Mouse (Mus musculus) embryo, embryonic 10 days (tissue): ENCODE data around the gene Ier5l.

Experiments used
- DNase-seq: peaks from one replicate; pipeline ENCODE4 v3.0.0-alpha.2; 2015; ENCODE audit warnings: low spot score

Gene Ier5l

GRCm38 (mm10) chr2:30474039-30474438 is at the start of gene Ier5l:
TSS of gene Ier5l (minus strand) at chr2:30474219.
- peak; percentile 96 for DNase-seq

- no peak for DNase-seq
These were observed 49.7 kb upstream of the Ier5l start for GRCm38 (mm10) chr2:30523727-30524126.

- no peak for DNase-seq
These were observed 36.8 kb upstream of the Ier5l start for GRCm38 (mm10) chr2:30510711-30511380.

GRCm38 (mm10) chr2:30507138-30507727 is 33.2 kb upstream of the Ier5l start:
- no peak for DNase-seq

- DNase-seq, result peak; percentile 21
These were observed 29.9 kb upstream of the Ier5l start for GRCm38 (mm10) chr2:30503677-30504621.

- no peak for DNase-seq
These were observed 27.7 kb upstream of the Ier5l start for GRCm38 (mm10) chr2:30501701-30502100.

GRCm38 (mm10) chr2:30495909-30496861 is 22.2 kb upstream of the Ier5l start:
- peak; percentile 87 for DNase-seq

GRCm38 (mm10) chr2:30495000-30495908 is 21.2 kb upstream of the Ier5l start:
- DNase-seq, result no peak

- DNase-seq, result no peak
These were observed 16.4 kb upstream of the Ier5l start for GRCm38 (mm10) chr2:30490384-30490783.

- DNase-seq, result no peak
These were observed 13.6 kb upstream of the Ier5l start for GRCm38 (mm10) chr2:30487597-30487996.

- DNase-seq, result no peak
These were observed 4.5 kb upstream of the Ier5l start for GRCm38 (mm10) chr2:30478526-30478925.

- DNase-seq, result no peak
These were observed 2.2 kb upstream of the Ier5l start for GRCm38 (mm10) chr2:30476241-30476640.

GRCm38 (mm10) chr2:30475457-30475856 is 1.4 kb upstream of the Ier5l start:
- DNase-seq, result no peak

GRCm38 (mm10) chr2:30474776-30475175 is 757 bp upstream of the Ier5l start:
- DNase-seq, result no peak

GRCm38 (mm10) chr2:30473431-30474031 is 488 bp downstream of the Ier5l start:
- no peak for DNase-seq

- DNase-seq, result peak; percentile 70
These were observed 1.2 kb downstream of the Ier5l start for GRCm38 (mm10) chr2:30472731-30473351.

GRCm38 (mm10) chr2:30471795-30472720 is 2.0 kb downstream of the Ier5l start:
- DNase-seq, result peak; percentile 94

GRCm38 (mm10) chr2:30471051-30471450 is 3.0 kb downstream of the Ier5l start:
- DNase-seq, result peak; percentile 52
